Mouse (Mus musculus): ENCODE measurements around the gene Prrx1.

Gene Prrx1

GRCm38 (mm10) chr1:163274919-163275318 is 38.6 kb downstream of the Prrx1 start:
- no peak for TF ChIP-seq NANOG (IDR thresholded peaks at IDR 0.05; ENCODE audit: borderline replicate concordance, low read length)
- no peak for TF ChIP-seq POU5F1 (IDR thresholded peaks at IDR 0.05; ENCODE audit: borderline replicate concordance, low read length)
- no peak for TF ChIP-seq CTCF (conservative IDR thresholded peaks at IDR 0.05; ENCODE audit: low read length)
- Histone ChIP-seq H3K4me1 (replicated peaks; ENCODE audit: low read depth, low read length) (no peaks in the 10 kb centered on the region), H3K36me3 (ENCODE audit: insufficient read depth, low read length) (no peaks in the 10 kb centered on the region), H3K4me3 (replicated peaks; ENCODE audit: low read length) (no peak overlapping the region), H3K27me3 (ENCODE audit: insufficient read depth, low read length) (no peaks in the 10 kb centered on the region), H3K9me3 (ENCODE audit: low read length) (no peaks in the 10 kb centered on the region)

- Histone ChIP-seq H3K4me1 (replicated peaks; ENCODE audit: low read depth, low read length) (no peaks in the 10 kb centered on the region), H3K36me3 (ENCODE audit: insufficient read depth, low read length) (no peaks in the 10 kb centered on the region), H3K27me3 (ENCODE audit: insufficient read depth, low read length) (no peaks in the 10 kb centered on the region), H3K4me3 (replicated peaks; ENCODE audit: low read length) (no peak overlapping the region), H3K9me3 (ENCODE audit: low read length) (no peaks in the 10 kb centered on the region)
- no peak for TF ChIP-seq POU5F1 (IDR thresholded peaks at IDR 0.05; ENCODE audit: borderline replicate concordance, low read length)
- TF ChIP-seq CTCF (conservative IDR thresholded peaks at IDR 0.05; ENCODE audit: low read length): no peak
- TF ChIP-seq NANOG (IDR thresholded peaks at IDR 0.05; ENCODE audit: borderline replicate concordance, low read length): no peak
These were observed 40.4 kb downstream of the Prrx1 start for GRCm38 (mm10) chr1:163273132-163273531.

GRCm38 (mm10) chr1:163266853-163267538 is 46.5 kb downstream of the Prrx1 start:
- H3K36me3 ChIP-seq (ENCODE audit: insufficient read depth, low read length): no peaks in the 10 kb centered on the region
- TF ChIP-seq CTCF (conservative IDR thresholded peaks at IDR 0.05; ENCODE audit: low read length) (no peak), POU5F1 (IDR thresholded peaks at IDR 0.05; ENCODE audit: borderline replicate concordance, low read length) (no peak), NANOG (IDR thresholded peaks at IDR 0.05; ENCODE audit: borderline replicate concordance, low read length) (no peak)
- no peaks in the 10 kb centered on the region for H3K27me3 ChIP-seq (ENCODE audit: insufficient read depth, low read length)

GRCm38 (mm10) chr1:163257298-163257697 is 56.2 kb downstream of the Prrx1 start:
- Histone ChIP-seq H3K4me3 (replicated peaks; ENCODE audit: low read length) (no peak overlapping the region), H3K27me3 (ENCODE audit: insufficient read depth, low read length) (no peaks in the 10 kb centered on the region), H3K9me3 (ENCODE audit: low read length) (no peaks in the 10 kb centered on the region), H3K4me1 (replicated peaks; ENCODE audit: low read depth, low read length) (no peaks in the 10 kb centered on the region), H3K36me3 (ENCODE audit: insufficient read depth, low read length) (no peaks in the 10 kb centered on the region)
- TF ChIP-seq NANOG (IDR thresholded peaks at IDR 0.05; ENCODE audit: borderline replicate concordance, low read length): no peak
- TF ChIP-seq POU5F1 (IDR thresholded peaks at IDR 0.05; ENCODE audit: borderline replicate concordance, low read length): no peak
- no peak for TF ChIP-seq CTCF (conservative IDR thresholded peaks at IDR 0.05; ENCODE audit: low read length)

More at GRCm38 (mm10) chr1:163266853-163267538, 46.5 kb downstream of the Prrx1 start:
- H3K4me1 ChIP-seq (replicated peaks; ENCODE audit: low read depth, low read length): no peaks in the 10 kb centered on the region
- H3K4me3 ChIP-seq (replicated peaks; ENCODE audit: low read length): no peak overlapping the region
- no peaks in the 10 kb centered on the region for H3K9me3 ChIP-seq (ENCODE audit: low read length)

GRCm38 (mm10) chr1:163255884-163256283 is 57.6 kb downstream of the Prrx1 start:
- TF ChIP-seq CTCF (conservative IDR thresholded peaks at IDR 0.05; ENCODE audit: low read length) (no peak), NANOG (IDR thresholded peaks at IDR 0.05; ENCODE audit: borderline replicate concordance, low read length) (no peak), POU5F1 (IDR thresholded peaks at IDR 0.05; ENCODE audit: borderline replicate concordance, low read length) (no peak)

GRCm38 (mm10) chr1:163252796-163253195 is 60.7 kb downstream of the Prrx1 start:
- no peaks in the 10 kb centered on the region for H3K27me3 ChIP-seq (ENCODE audit: insufficient read depth, low read length)
- TF ChIP-seq CTCF (conservative IDR thresholded peaks at IDR 0.05; ENCODE audit: low read length) (no peak), NANOG (IDR thresholded peaks at IDR 0.05; ENCODE audit: borderline replicate concordance, low read length) (no peak)
- no peaks in the 10 kb centered on the region for H3K9me3 ChIP-seq (ENCODE audit: low read length)
- no peaks in the 10 kb centered on the region for H3K4me1 ChIP-seq (replicated peaks; ENCODE audit: low read depth, low read length)
- H3K4me3 ChIP-seq (replicated peaks; ENCODE audit: low read length): no peak overlapping the region
- no peaks in the 10 kb centered on the region for H3K36me3 ChIP-seq (ENCODE audit: insufficient read depth, low read length)

More at GRCm38 (mm10) chr1:163255884-163256283, 57.6 kb downstream of the Prrx1 start:
- H3K4me1 ChIP-seq (replicated peaks; ENCODE audit: low read depth, low read length): no peaks in the 10 kb centered on the region
- H3K36me3 ChIP-seq (ENCODE audit: insufficient read depth, low read length): no peaks in the 10 kb centered on the region
- no peak overlapping the region for H3K4me3 ChIP-seq (replicated peaks; ENCODE audit: low read length)
- H3K9me3 ChIP-seq (ENCODE audit: low read length): no peaks in the 10 kb centered on the region
- no peaks in the 10 kb centered on the region for H3K27me3 ChIP-seq (ENCODE audit: insufficient read depth, low read length)

- H3K36me3 ChIP-seq (ENCODE audit: insufficient read depth, low read length): no peaks in the 10 kb centered on the region
- TF ChIP-seq CTCF (conservative IDR thresholded peaks at IDR 0.05; ENCODE audit: low read length): no peak
- TF ChIP-seq NANOG (IDR thresholded peaks at IDR 0.05; ENCODE audit: borderline replicate concordance, low read length): no peak
- TF ChIP-seq POU5F1 (IDR thresholded peaks at IDR 0.05; ENCODE audit: borderline replicate concordance, low read length): no peak
- no peak overlapping the region for H3K4me3 ChIP-seq (replicated peaks; ENCODE audit: low read length)
- H3K9me3 ChIP-seq (ENCODE audit: low read length): no peaks in the 10 kb centered on the region
- no peaks in the 10 kb centered on the region for H3K4me1 ChIP-seq (replicated peaks; ENCODE audit: low read depth, low read length)
- H3K27me3 ChIP-seq (ENCODE audit: insufficient read depth, low read length): no peaks in the 10 kb centered on the region
These were observed 61.2 kb downstream of the Prrx1 start for GRCm38 (mm10) chr1:163252331-163252730.

- H3K4me3 ChIP-seq (replicated peaks; ENCODE audit: low read length): no peak overlapping the region
- no peaks in the 10 kb centered on the region for H3K4me1 ChIP-seq (replicated peaks; ENCODE audit: low read depth, low read length)
- no peaks in the 10 kb centered on the region for H3K27me3 ChIP-seq (ENCODE audit: insufficient read depth, low read length)
- TF ChIP-seq POU5F1 (IDR thresholded peaks at IDR 0.05; ENCODE audit: borderline replicate concordance, low read length) (no peak), CTCF (conservative IDR thresholded peaks at IDR 0.05; ENCODE audit: low read length) (no peak), NANOG (IDR thresholded peaks at IDR 0.05; ENCODE audit: borderline replicate concordance, low read length) (no peak)
- no peaks in the 10 kb centered on the region for H3K36me3 ChIP-seq (ENCODE audit: insufficient read depth, low read length)
- no peaks in the 10 kb centered on the region for H3K9me3 ChIP-seq (ENCODE audit: low read length)
These were observed 61.7 kb downstream of the Prrx1 start for GRCm38 (mm10) chr1:163251766-163252165.

GRCm38 (mm10) chr1:163238950-163239349 is 74.6 kb downstream of the Prrx1 start:
- no peaks in the 10 kb centered on the region for H3K27me3 ChIP-seq (ENCODE audit: insufficient read depth, low read length)
- H3K4me1 ChIP-seq (replicated peaks; ENCODE audit: low read depth, low read length): no peaks in the 10 kb centered on the region
- no peaks in the 10 kb centered on the region for H3K9me3 ChIP-seq (ENCODE audit: low read length)
- no peak for TF ChIP-seq CTCF (conservative IDR thresholded peaks at IDR 0.05; ENCODE audit: low read length)
- TF ChIP-seq POU5F1 (IDR thresholded peaks at IDR 0.05; ENCODE audit: borderline replicate concordance, low read length): no peak
- TF ChIP-seq NANOG (IDR thresholded peaks at IDR 0.05; ENCODE audit: borderline replicate concordance, low read length): no peak
- H3K36me3 ChIP-seq (ENCODE audit: insufficient read depth, low read length): no peaks in the 10 kb centered on the region
- no peak overlapping the region for H3K4me3 ChIP-seq (replicated peaks; ENCODE audit: low read length)

Data from E14TG2a.4 (cell line).